Mouse (Mus musculus) layer of hippocampus, adult 6 months (tissue): Measurements from ENCODE around the gene Mob3a. TPM values are rescaled to one million over a fixed set of nuclear protein-coding genes. Genes with fewer than 3 reads are reported as not detected.

Experiments used
- long read RNA-seq, 2 experiments: library from polyadenylated mRNA; unstranded; transcript quantifications; one replicate each; pipeline ENCODE4 v2.0.0; 2019 to 2020
- polyA plus RNA-seq: library from polyadenylated mRNA; unstranded; fragments of <200 nt; fragmentation: Nextera tagmentation; gene quantifications from 2 replicates; pipeline ENCODE4 v1.2.3, GENCODE M21; 2021

Mob3a gene
- 9.3 and 10.8 TPM in 2 replicates for polyA plus RNA-seq
- long read RNA-seq, experiment 1, transcript Mob3a-201 (4 exons, 2,682 nt), result major isoform, 14 of 17 reads
- long read RNA-seq, experiment 1, partial matches to known transcripts, result 1 of 17 reads
- long read RNA-seq, experiment 1, other reads (novel, unspliced or antisense), result 1 of 17 reads
- long read RNA-seq, experiment 2, transcript Mob3a-201 (4 exons, 2,682 nt), result major isoform, 74 of 83 reads
- long read RNA-seq, experiment 2, partial matches to known transcripts, result 3 of 83 reads
- long read RNA-seq, experiment 2, other reads (novel, unspliced or antisense), result 6 of 83 reads

GRCm38 (mm10) chr10:80701721-80702535, at the start of gene Mob3a, which contains the start of gene Izumo4:
Gene Mob3a (minus strand): TSS chr10:80701977.
Gene Izumo4 (plus strand): TSS chr10:80702184.

GRCm38 (mm10) chr10:80742180-80742978, 40.6 kb upstream of the Mob3a start, which contains the start of gene Ap3d1:
Gene Ap3d1 (minus strand): TSS chr10:80742264.

DNA sequence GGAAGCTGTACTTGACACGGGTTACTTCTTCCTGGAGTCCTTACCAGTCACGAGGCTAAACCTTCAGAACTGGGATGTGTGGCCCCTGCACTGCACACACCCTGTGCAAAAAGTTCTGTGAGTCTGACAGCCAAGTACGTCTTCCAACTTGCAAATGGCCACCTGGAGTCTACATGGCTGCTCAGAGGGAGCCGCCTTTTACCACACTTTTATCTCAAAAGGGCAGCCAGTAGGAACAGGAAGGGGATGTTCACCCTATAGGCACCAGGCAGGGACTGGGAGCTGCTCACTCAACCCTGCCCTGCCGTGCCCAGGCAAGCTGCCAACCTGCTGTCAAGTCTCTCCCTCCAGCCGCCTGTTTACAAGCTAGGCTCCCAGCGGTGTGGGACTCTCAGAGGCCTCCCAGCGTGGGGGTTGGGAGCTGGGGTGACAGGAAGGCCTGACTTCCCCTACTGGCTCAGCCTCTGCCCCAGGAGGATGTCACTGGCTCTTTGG, 23.8 kb downstream of the Mob3a start, which contains the start of gene Mknk2:
Mknk2 (minus strand) TSS at position 171 of the 495 bp plus-strand sequence.

GRCm38 (mm10) chr10:80656863-80657623, 44.7 kb downstream of the Mob3a start, which contains the start of gene Btbd2:
Gene Btbd2 (minus strand): TSS chr10:80657071.

Other genes with a start within 250 kb of the Mob3a start
- not detected in 2 replicates for gene Onecut3, start 207.1 kb downstream of the Mob3a start, polyA plus RNA-seq
- 0.09 and 0.10 TPM in 2 replicates for gene Atp8b3, start 162.9 kb downstream of the Mob3a start, polyA plus RNA-seq
- gene Rexo1, start 140.4 kb downstream of the Mob3a start, polyA plus RNA-seq, result 19.5 and 19.8 TPM in 2 replicates
- 7.5 and 8.9 TPM in 2 replicates for gene Klf16, start 124.7 kb downstream of the Mob3a start, polyA plus RNA-seq
- 42.4 and 50.1 TPM in 2 replicates for gene Abhd17a, start 111.6 kb downstream of the Mob3a start, polyA plus RNA-seq
- 116 and 118 TPM in 2 replicates for gene Scamp4, start 99.1 kb downstream of the Mob3a start, polyA plus RNA-seq
- gene Adat3, start 99.1 kb downstream of the Mob3a start, polyA plus RNA-seq, result 3.0 and 3.2 TPM in 2 replicates
- 0.23 and 0.29 TPM in 2 replicates for gene Gm49322, start 96.0 kb downstream of the Mob3a start, polyA plus RNA-seq
- gene Csnk1g2, start 79.1 kb downstream of the Mob3a start, polyA plus RNA-seq, result 18.6 and 20.5 TPM in 2 replicates
- gene Btbd2, start 44.9 kb downstream of the Mob3a start, polyA plus RNA-seq, result 22.4 and 26.9 TPM in 2 replicates
- 3.6 and 3.8 TPM in 2 replicates for gene Mknk2, start 23.9 kb downstream of the Mob3a start, polyA plus RNA-seq
- gene Izumo4, start 207 bp upstream of the Mob3a start, polyA plus RNA-seq, result 46.9 and 47.1 TPM in 2 replicates
- 51.0 and 52.8 TPM in 2 replicates for gene Ap3d1, start 40.3 kb upstream of the Mob3a start, polyA plus RNA-seq
- 1.5 and 1.6 TPM in 2 replicates for gene Dot1l, start 53.2 kb upstream of the Mob3a start, polyA plus RNA-seq
- 9.3 and 13.8 TPM in 2 replicates for gene Sf3a2, start 96.2 kb upstream of the Mob3a start, polyA plus RNA-seq
- 96.0 and 103 TPM in 2 replicates for gene Plekhj1, start 96.6 kb upstream of the Mob3a start, polyA plus RNA-seq
- not detected in 2 replicates for gene Amh, start 103.3 kb upstream of the Mob3a start, polyA plus RNA-seq
- gene Jsrp1, start 111.5 kb upstream of the Mob3a start, polyA plus RNA-seq, result 7.5 and 7.7 TPM in 2 replicates
- 2,817 and 2,885 TPM in 2 replicates for gene Oaz1, start 124.7 kb upstream of the Mob3a start, polyA plus RNA-seq
- gene Lingo3, start 142.1 kb upstream of the Mob3a start, polyA plus RNA-seq, result 19.6 and 26.3 TPM in 2 replicates
- 326 and 354 TPM in 2 replicates for gene Lsm7, start 153.2 kb upstream of the Mob3a start, polyA plus RNA-seq
- 16.5 and 20.9 TPM in 2 replicates for gene Sppl2b, start 153.3 kb upstream of the Mob3a start, polyA plus RNA-seq
- gene Tmprss9, start 169.9 kb upstream of the Mob3a start, polyA plus RNA-seq, result 0.33 and 0.35 TPM in 2 replicates
- 632 and 637 TPM in 2 replicates for gene Timm13, start 199.0 kb upstream of the Mob3a start, polyA plus RNA-seq
- gene Lmnb2, start 216.3 kb upstream of the Mob3a start, polyA plus RNA-seq, result 3.1 and 3.8 TPM in 2 replicates
- gene Gadd45b, start 228.1 kb upstream of the Mob3a start, polyA plus RNA-seq, result 12.5 and 16.0 TPM in 2 replicates